Mouse (Mus musculus): ENCODE data around the gene Psmd4. TPM values are rescaled to one million over a fixed set of nuclear protein-coding genes. Genes with fewer than 3 reads are reported as not detected.
"Not testable (repeated sequence)": the region's sequence is repeated elsewhere in the genome, so short reads cannot be mapped to it uniquely, and the experiment has no call there.

Psmd4 gene
- polyA plus RNA-seq, 1 experiment from 2014 or later = 198 TPM

- ATAC-seq (ENCODE audit: extremely low read depth, insufficient number of reproducible peaks, low FRiP score, low TSS enrichment) = no peak
- Histone ChIP-seq H3K9me3 (no peaks in the 10 kb centered on the region), H3K27ac (replicated peaks) (peak overlapping the region; percentile 84), H3K4me1 (peaks cover 35% of the 10 kb centered on the region), H3K27me3 (replicated peaks) (no peaks in the 10 kb centered on the region), H3K9ac (peak overlapping the region; percentile 70), H3K4me3 (peak overlapping the region; percentile 40), H3K36me3 (peaks cover 7% of the 10 kb centered on the region; the same call in 1 of the 2 replicates), H3K4me2 (peak overlapping the region; percentile 71)
- WGBS = 10% methylated on average over 11 of the region's 11 CpGs
These were observed 17.9 kb downstream of the Psmd4 start for GRCm38 (mm10) chr3:95024551-95024950.

GRCm38 (mm10) chr3:95020956-95021355, 21.5 kb downstream of the Psmd4 start:
- ATAC-seq (ENCODE audit: extremely low read depth, insufficient number of reproducible peaks, low FRiP score, low TSS enrichment); H3K27me3 ChIP-seq (replicated peaks); H3K4me2 ChIP-seq; H3K9ac ChIP-seq; H3K4me3 ChIP-seq; H3K9me3 ChIP-seq; H3K27ac ChIP-seq (replicated peaks); H3K36me3 ChIP-seq: not testable (repeated sequence)
- WGBS = 86% methylated on average over 5 of the region's 5 CpGs
- H3K4me1 ChIP-seq = peaks cover 27% of the 10 kb centered on the region

- no peak overlapping the region for H3K27ac ChIP-seq (replicated peaks)
- 61% methylated on average over 2 of the region's 2 CpGs for WGBS
These were observed 23.7 kb downstream of the Psmd4 start for GRCm38 (mm10) chr3:95018741-95019140.

DNA sequence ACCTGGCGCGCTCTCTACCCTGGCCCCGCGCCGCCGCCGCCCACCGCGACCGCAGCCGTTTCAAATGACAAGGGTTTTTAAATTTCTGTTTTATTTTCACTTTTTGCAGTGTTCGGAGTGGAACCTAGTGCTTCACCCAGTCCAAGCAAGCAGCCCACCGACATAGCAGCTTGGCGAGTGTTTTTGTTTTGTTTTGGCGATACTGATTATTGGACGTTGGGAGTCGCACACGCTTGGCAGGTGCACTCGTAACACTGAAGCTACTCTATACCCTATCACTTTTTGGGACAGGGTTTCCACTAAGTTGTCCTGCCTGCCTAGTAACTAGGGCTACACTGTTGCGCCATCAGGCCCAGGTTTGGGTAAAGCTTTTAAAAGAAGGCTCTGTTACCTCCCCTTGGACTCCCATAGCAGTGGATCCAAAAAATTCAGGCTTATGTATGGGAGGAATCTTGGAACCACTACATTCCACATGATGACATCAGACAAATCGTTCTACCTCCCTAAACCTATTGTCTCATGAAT, 25.8 kb downstream of the Psmd4 start:
- Histone ChIP-seq H3K9me3 (no peaks in the 10 kb centered on the region), H3K27ac (replicated peaks) (peak overlapping the region; percentile 96), H3K4me3 (peak overlapping the region; percentile 82), H3K4me1 (peaks cover 25% of the 10 kb centered on the region), H3K36me3 (peaks cover 13% of the 10 kb centered on the region), H3K9ac (peak overlapping the region; percentile 79), H3K4me2 (peak overlapping the region; percentile 87), H3K27me3 (replicated peaks) (no peaks in the 10 kb centered on the region)
- no peak for ATAC-seq (ENCODE audit: extremely low read depth, insufficient number of reproducible peaks, low FRiP score, low TSS enrichment)
- 4% methylated on average over 21 of the region's 21 CpGs for WGBS

More at GRCm38 (mm10) chr3:95018741-95019140, 23.7 kb downstream of the Psmd4 start:
- no peak overlapping the region for H3K4me3 ChIP-seq
- peaks cover 4% of the 10 kb centered on the region; the same call in 1 of the 2 replicates for H3K36me3 ChIP-seq
- H3K4me2 ChIP-seq = no peak overlapping the region
- no peak overlapping the region for H3K9ac ChIP-seq
- no peak for ATAC-seq (ENCODE audit: extremely low read depth, insufficient number of reproducible peaks, low FRiP score, low TSS enrichment)
- H3K27me3 ChIP-seq (replicated peaks) = no peaks in the 10 kb centered on the region
- peaks cover 13% of the 10 kb centered on the region for H3K4me1 ChIP-seq
- H3K9me3 ChIP-seq = no peaks in the 10 kb centered on the region

GRCm38 (mm10) chr3:95015891-95016531, 26.4 kb downstream of the Psmd4 start:
- Histone ChIP-seq H3K36me3 (peaks cover 19% of the 10 kb centered on the region), H3K27me3 (replicated peaks) (no peaks in the 10 kb centered on the region), H3K27ac (replicated peaks) (peak overlapping the region; percentile 96), H3K4me1 (peaks cover 25% of the 10 kb centered on the region), H3K9ac (peak overlapping the region; percentile 79), H3K4me3 (peak overlapping the region; percentile 82), H3K4me2 (peak overlapping the region; percentile 87), H3K9me3 (no peaks in the 10 kb centered on the region)
- under 1% methylated on average over 40 of the region's 40 CpGs for WGBS
- ATAC-seq (ENCODE audit: extremely low read depth, insufficient number of reproducible peaks, low FRiP score, low TSS enrichment) = peak; percentile 33

- peak; percentile 99 for ATAC-seq (ENCODE audit: extremely low read depth, insufficient number of reproducible peaks, low FRiP score, low TSS enrichment)
- WGBS = under 1% methylated on average over 37 of the region's 37 CpGs
- no peaks in the 10 kb centered on the region for H3K27me3 ChIP-seq (replicated peaks)
- H3K9me3 ChIP-seq = no peaks in the 10 kb centered on the region
- H3K27ac ChIP-seq (replicated peaks) = peak within 1 kb of the TSS; percentile 96
- peak within 1 kb of the TSS; percentile 87 for H3K4me2 ChIP-seq
- peaks cover 25% of the 10 kb centered on the region for H3K36me3 ChIP-seq
- H3K9ac ChIP-seq = peak within 1 kb of the TSS; percentile 92
- H3K4me1 ChIP-seq = peaks cover 25% of the 10 kb centered on the region
- peak within 1 kb of the TSS; percentile 82 for H3K4me3 ChIP-seq
These were observed 27.0 kb downstream of the Psmd4 start, which contains the start of gene Zfp687 for GRCm38 (mm10) chr3:95015337-95015872. Gene Zfp687 (minus strand): TSS chr3:95015448.

- Histone ChIP-seq H3K4me3 (peak overlapping the region; percentile 82), H3K4me1 (peaks cover 25% of the 10 kb centered on the region), H3K27ac (replicated peaks) (peak overlapping the region; percentile 96), H3K9me3 (no peaks in the 10 kb centered on the region), H3K9ac (peak overlapping the region; percentile 92), H3K27me3 (replicated peaks) (no peaks in the 10 kb centered on the region), H3K4me2 (peak overlapping the region; percentile 87), H3K36me3 (peaks cover 29% of the 10 kb centered on the region)
- ATAC-seq (ENCODE audit: extremely low read depth, insufficient number of reproducible peaks, low FRiP score, low TSS enrichment) = peak; percentile 2; the same call in 1 of the 2 replicates
- 2% methylated on average over 43 of the region's 44 CpGs for WGBS
These were observed 27.8 kb downstream of the Psmd4 start for GRCm38 (mm10) chr3:95014428-95015151.

- no peaks in the 10 kb centered on the region for H3K9me3 ChIP-seq
- peaks cover 25% of the 10 kb centered on the region for H3K4me1 ChIP-seq
- no peak for ATAC-seq (ENCODE audit: extremely low read depth, insufficient number of reproducible peaks, low FRiP score, low TSS enrichment)
- H3K27ac ChIP-seq (replicated peaks) = peak overlapping the region; percentile 96
- peaks cover 36% of the 10 kb centered on the region for H3K36me3 ChIP-seq
- H3K4me2 ChIP-seq = peak overlapping the region; percentile 87
- H3K27me3 ChIP-seq (replicated peaks) = no peaks in the 10 kb centered on the region
- 15% methylated on average over 13 of the region's 13 CpGs for WGBS
- H3K4me3 ChIP-seq = peak overlapping the region; percentile 82
- peak overlapping the region; percentile 92 for H3K9ac ChIP-seq
These were observed 28.6 kb downstream of the Psmd4 start for GRCm38 (mm10) chr3:95013699-95014427.

GRCm38 (mm10) chr3:95012982-95013381, 29.4 kb downstream of the Psmd4 start:
- no peak for ATAC-seq (ENCODE audit: extremely low read depth, insufficient number of reproducible peaks, low FRiP score, low TSS enrichment)
- Histone ChIP-seq H3K4me2 (peak overlapping the region; percentile 87), H3K27ac (replicated peaks) (no peak overlapping the region), H3K27me3 (replicated peaks) (no peaks in the 10 kb centered on the region), H3K36me3 (peaks cover 45% of the 10 kb centered on the region), H3K9me3 (no peaks in the 10 kb centered on the region), H3K4me3 (no peak overlapping the region), H3K4me1 (peaks cover 25% of the 10 kb centered on the region), H3K9ac (peak overlapping the region; percentile 92; the same call in 1 of the 2 replicates)
- 90% methylated on average over 3 of the region's 3 CpGs for WGBS

GRCm38 (mm10) chr3:95010396-95010795, 32.0 kb downstream of the Psmd4 start:
- peaks cover 18% of the 10 kb centered on the region for H3K4me1 ChIP-seq
- peaks cover 71% of the 10 kb centered on the region for H3K36me3 ChIP-seq
- no peak overlapping the region for H3K4me2 ChIP-seq
- H3K9me3 ChIP-seq = no peaks in the 10 kb centered on the region
- no peak overlapping the region for H3K4me3 ChIP-seq
- no peak overlapping the region for H3K9ac ChIP-seq
- WGBS = 80% methylated on average over 7 of the region's 7 CpGs
- no peaks in the 10 kb centered on the region for H3K27me3 ChIP-seq (replicated peaks)
- H3K27ac ChIP-seq (replicated peaks) = no peak overlapping the region
- no peak for ATAC-seq (ENCODE audit: extremely low read depth, insufficient number of reproducible peaks, low FRiP score, low TSS enrichment)

All from heart, embryonic 13.5 days (tissue).